Mouse (Mus musculus): ENCODE results near the gene Ect2l. TPM values are rescaled to one million over a fixed set of nuclear protein-coding genes. Genes with fewer than 3 reads are reported as not detected.

The Ect2l gene
- polyA plus RNA-seq, 1 experiment: not detected

DNA sequence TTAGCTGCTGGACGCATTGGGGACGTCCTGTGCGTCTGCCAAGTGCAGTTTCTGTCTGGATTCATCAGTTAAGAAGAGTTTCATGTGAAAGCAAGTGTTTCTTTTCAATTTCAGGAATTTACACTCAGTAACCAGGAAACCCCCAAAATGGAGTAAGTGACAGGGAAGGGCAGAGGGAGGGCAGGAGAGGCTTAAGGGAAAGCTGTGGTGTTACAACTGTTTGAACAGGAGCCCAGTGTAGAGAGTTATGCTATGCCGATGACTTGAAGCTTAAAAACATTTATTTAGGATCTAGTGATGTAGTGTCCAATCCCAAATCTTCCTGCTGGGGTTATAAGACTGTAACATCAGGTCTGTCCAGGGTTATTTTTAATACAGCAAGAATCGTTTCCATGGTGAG lies 3.4 kb upstream of the Ect2l start:
- H3K27ac ChIP-seq (ENCODE audit: insufficient read depth, low read depth, low read length): no peak overlapping the region
- H3K4me1 ChIP-seq (ENCODE audit: control insufficient read depth, insufficient read depth, low read length): 0 out of 2 replicates have a peak, but pooled peaks cover 2% of the 10 kb centered on the region
- no peak overlapping the region for H3K4me3 ChIP-seq (ENCODE audit: insufficient read depth, low read length)
- TF ChIP-seq CTCF (IDR thresholded peaks at IDR 0.05; ENCODE audit: low read depth, low read length) (no peak), POLR2A (IDR thresholded peaks at IDR 0.05; ENCODE audit: borderline replicate concordance, low read depth, low read length) (no peak)

GRCm38 (mm10) chr10:18213373-18213772 lies 2.7 kb upstream of the Ect2l start:
- Histone ChIP-seq H3K4me1 (ENCODE audit: control insufficient read depth, insufficient read depth, low read length) (0 out of 2 replicates have a peak, but pooled peaks cover 2% of the 10 kb centered on the region), H3K4me3 (ENCODE audit: insufficient read depth, low read length) (no peak overlapping the region), H3K27ac (ENCODE audit: insufficient read depth, low read depth, low read length) (no peak overlapping the region)
- no peak for TF ChIP-seq CTCF (IDR thresholded peaks at IDR 0.05; ENCODE audit: low read depth, low read length)
- TF ChIP-seq POLR2A (IDR thresholded peaks at IDR 0.05; ENCODE audit: borderline replicate concordance, low read depth, low read length): no peak

DNA sequence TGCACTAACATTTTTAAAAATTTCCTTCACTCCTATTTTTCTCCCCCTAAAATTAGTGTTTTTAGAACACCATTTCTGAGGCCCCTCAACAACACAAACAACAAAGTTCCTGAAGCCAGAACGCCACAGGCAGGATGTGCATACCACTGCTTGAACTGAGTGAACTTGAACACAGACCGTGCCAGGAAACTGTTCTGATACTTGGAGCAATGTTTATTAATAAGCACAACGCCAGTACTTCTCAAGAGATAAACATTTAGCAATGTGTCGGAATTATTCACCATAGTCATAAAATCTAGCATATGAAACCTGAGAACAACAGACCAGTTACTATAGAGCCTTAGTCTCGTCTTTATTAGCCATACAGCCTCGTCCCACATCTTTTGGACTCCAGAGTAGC lies 571 bp downstream of the Ect2l start:
- TF ChIP-seq CTCF (IDR thresholded peaks at IDR 0.05; ENCODE audit: low read depth, low read length) (no peak), POLR2A (IDR thresholded peaks at IDR 0.05; ENCODE audit: borderline replicate concordance, low read depth, low read length) (no peak)
- H3K4me3 ChIP-seq (ENCODE audit: insufficient read depth, low read length): no peak overlapping the region
- no peak overlapping the region for H3K27ac ChIP-seq (ENCODE audit: insufficient read depth, low read depth, low read length)
- H3K4me1 ChIP-seq (ENCODE audit: control insufficient read depth, insufficient read depth, low read length): 0 out of 2 replicates have a peak, but pooled peaks cover 2% of the 10 kb centered on the region

DNA sequence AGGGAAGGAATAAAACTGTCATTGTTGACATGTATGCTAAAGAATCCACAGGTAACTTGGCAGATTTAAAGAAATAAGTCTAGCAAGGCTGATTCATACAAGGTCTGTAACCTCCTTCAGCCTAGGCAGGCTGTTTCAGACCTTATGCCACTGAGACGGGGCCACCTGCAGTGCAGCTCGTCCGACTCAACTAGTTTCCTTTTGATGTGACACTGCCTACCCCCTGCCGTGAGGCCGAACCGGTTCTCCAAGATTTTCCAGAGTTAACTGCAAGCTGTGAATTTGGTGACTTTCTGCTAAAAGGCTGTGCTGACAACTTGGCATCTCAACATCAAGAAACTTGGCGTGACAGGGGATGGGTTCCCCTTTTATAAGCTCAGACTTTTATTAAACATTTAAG lies 6.6 kb downstream of the Ect2l start:
- no peaks in the 10 kb centered on the region for H3K4me1 ChIP-seq (ENCODE audit: control insufficient read depth, insufficient read depth, low read length)
- no peak for TF ChIP-seq CTCF (IDR thresholded peaks at IDR 0.05; ENCODE audit: low read depth, low read length)
- TF ChIP-seq POLR2A (IDR thresholded peaks at IDR 0.05; ENCODE audit: borderline replicate concordance, low read depth, low read length): no peak
- H3K27ac ChIP-seq (ENCODE audit: insufficient read depth, low read depth, low read length): no peak overlapping the region
- H3K4me3 ChIP-seq (ENCODE audit: insufficient read depth, low read length): no peak overlapping the region

DNA sequence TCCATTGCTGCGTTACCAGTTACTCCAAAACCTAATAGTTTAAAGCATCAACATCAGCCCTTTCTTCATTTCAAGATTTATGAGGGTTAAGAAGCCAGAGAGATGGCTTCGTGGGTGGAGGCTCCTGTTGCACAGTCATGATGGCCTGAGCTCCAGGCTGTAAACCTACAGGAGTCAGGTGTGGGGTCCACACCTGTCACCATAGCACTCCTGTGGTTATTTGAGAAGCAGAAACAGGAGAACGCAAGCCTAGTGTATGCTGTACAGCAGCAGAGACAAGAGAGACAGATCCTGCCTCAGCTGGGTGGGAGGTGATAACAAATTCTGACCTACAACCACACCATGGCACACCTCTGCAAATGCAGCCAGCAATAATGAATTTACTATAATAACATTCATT lies 8.3 kb downstream of the Ect2l start:
- Histone ChIP-seq H3K4me1 (ENCODE audit: control insufficient read depth, insufficient read depth, low read length) (no peaks in the 10 kb centered on the region), H3K27ac (ENCODE audit: insufficient read depth, low read depth, low read length) (no peak overlapping the region)
- no peak for TF ChIP-seq CTCF (IDR thresholded peaks at IDR 0.05; ENCODE audit: low read depth, low read length)
- no peak for TF ChIP-seq POLR2A (IDR thresholded peaks at IDR 0.05; ENCODE audit: borderline replicate concordance, low read depth, low read length)

GRCm38 (mm10) chr10:18200656-18201055 lies 10.0 kb downstream of the Ect2l start:
- TF ChIP-seq CTCF (IDR thresholded peaks at IDR 0.05; ENCODE audit: low read depth, low read length) (no peak), POLR2A (IDR thresholded peaks at IDR 0.05; ENCODE audit: borderline replicate concordance, low read depth, low read length) (no peak)
- Histone ChIP-seq H3K4me1 (ENCODE audit: control insufficient read depth, insufficient read depth, low read length) (no peaks in the 10 kb centered on the region), H3K4me3 (ENCODE audit: insufficient read depth, low read length) (no peak overlapping the region), H3K27ac (ENCODE audit: insufficient read depth, low read depth, low read length) (no peak overlapping the region)

More for the DNA sequence above, 8.3 kb downstream of the Ect2l start:
- H3K4me3 ChIP-seq (ENCODE audit: insufficient read depth, low read length): no peak overlapping the region

DNA sequence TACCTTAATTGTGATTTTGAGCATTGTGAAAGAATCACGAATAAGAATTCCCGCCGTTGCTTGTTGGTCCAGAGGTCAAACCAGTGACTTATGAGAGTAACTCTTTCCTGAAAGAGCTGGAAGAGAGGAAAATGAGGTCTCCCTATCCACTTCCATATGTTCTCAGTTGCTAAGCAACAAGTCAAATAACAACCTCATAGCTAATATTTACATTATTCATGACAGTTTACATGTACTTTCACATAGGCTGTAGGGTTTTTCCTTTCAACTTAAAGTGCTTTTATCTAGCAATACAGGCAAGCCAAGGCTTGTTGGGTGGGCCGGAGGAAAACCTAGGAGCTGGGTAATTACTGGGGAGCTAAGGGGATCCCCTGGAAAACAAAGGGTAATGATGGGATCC lies 10.8 kb downstream of the Ect2l start:
- Histone ChIP-seq H3K27ac (ENCODE audit: insufficient read depth, low read depth, low read length) (no peak overlapping the region), H3K4me3 (ENCODE audit: insufficient read depth, low read length) (no peak overlapping the region), H3K4me1 (ENCODE audit: control insufficient read depth, insufficient read depth, low read length) (no peaks in the 10 kb centered on the region)
- no peak for TF ChIP-seq POLR2A (IDR thresholded peaks at IDR 0.05; ENCODE audit: borderline replicate concordance, low read depth, low read length)
- TF ChIP-seq CTCF (IDR thresholded peaks at IDR 0.05; ENCODE audit: low read depth, low read length): no peak

DNA sequence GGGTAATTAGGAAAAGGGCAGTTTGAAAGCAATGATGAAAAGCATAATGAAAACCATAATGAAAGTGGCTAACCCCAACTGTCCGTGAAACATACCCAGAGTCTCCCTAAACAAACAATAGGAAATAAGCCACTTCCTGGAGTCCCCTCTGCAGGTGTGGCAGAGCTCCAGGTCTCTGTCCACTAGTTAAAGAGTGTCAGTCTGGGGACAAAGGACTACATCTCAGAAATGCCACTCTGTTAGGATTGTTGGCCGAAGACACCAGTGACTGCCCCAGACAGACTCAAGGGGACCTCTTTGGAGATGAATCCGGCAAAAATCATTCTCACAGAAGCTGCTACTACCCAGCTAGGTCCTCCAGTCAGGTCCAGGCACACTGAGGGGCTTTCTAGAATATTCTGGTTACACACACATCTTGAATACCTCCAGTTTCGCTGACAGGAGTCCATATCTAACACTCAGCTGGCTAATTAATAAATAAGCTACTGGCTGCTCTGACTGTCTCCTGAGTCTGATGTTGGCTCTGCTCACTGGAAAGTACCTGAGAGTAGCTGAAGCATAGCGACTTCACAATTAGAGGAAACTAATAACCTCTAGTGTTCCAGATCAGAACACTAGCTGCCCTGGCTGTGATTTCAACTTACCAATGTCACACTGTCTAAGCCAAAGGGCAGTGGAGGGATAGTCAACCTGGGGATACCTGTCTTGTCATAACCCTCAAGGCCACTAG lies 12.2 kb downstream of the Ect2l start:
- H3K4me3 ChIP-seq (ENCODE audit: insufficient read depth, low read length): no peak overlapping the region
- TF ChIP-seq POLR2A (IDR thresholded peaks at IDR 0.05; ENCODE audit: borderline replicate concordance, low read depth, low read length): no peak
- TF ChIP-seq CTCF (IDR thresholded peaks at IDR 0.05; ENCODE audit: low read depth, low read length): no peak
- no peaks in the 10 kb centered on the region for H3K4me1 ChIP-seq (ENCODE audit: control insufficient read depth, insufficient read depth, low read length)
- H3K27ac ChIP-seq (ENCODE audit: insufficient read depth, low read depth, low read length): no peak overlapping the region

- Histone ChIP-seq H3K4me3 (ENCODE audit: insufficient read depth, low read length) (peak overlapping the region; percentile 49), H3K27ac (ENCODE audit: insufficient read depth, low read depth, low read length) (no peak overlapping the region), H3K4me1 (ENCODE audit: control insufficient read depth, insufficient read depth, low read length) (no peaks in the 10 kb centered on the region)
- TF ChIP-seq POLR2A (IDR thresholded peaks at IDR 0.05; ENCODE audit: borderline replicate concordance, low read depth, low read length) (no peak), CTCF (IDR thresholded peaks at IDR 0.05; ENCODE audit: low read depth, low read length) (no peak)
Observed at GRCm38 (mm10) chr10:18197206-18197979, 13.3 kb downstream of the Ect2l start.

DNA sequence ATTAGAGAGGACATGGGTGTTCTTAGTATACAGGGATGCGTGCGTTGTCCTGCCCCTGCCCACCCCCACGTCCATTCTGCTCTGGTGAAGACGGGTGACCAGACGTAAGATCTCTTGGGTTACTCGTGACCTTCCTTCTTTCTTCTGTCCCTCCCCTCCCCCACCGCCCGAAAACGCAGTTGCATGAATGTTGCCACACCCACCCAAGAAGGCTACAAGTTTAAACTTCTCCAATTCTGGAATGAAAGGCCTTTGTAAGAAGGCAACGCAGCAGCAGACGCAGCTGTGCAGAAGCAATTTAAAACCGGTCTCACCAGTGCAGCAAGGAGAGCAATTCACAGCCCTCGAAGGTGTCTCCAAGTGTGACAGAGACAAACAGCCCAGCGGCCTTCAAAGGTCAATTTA lies 16.0 kb downstream of the Ect2l start:
- TF ChIP-seq CTCF (IDR thresholded peaks at IDR 0.05; ENCODE audit: low read depth, low read length) (no peak), POLR2A (IDR thresholded peaks at IDR 0.05; ENCODE audit: borderline replicate concordance, low read depth, low read length) (no peak)
- Histone ChIP-seq H3K4me3 (ENCODE audit: insufficient read depth, low read length) (no peak overlapping the region), H3K27ac (ENCODE audit: insufficient read depth, low read depth, low read length) (no peak overlapping the region), H3K4me1 (ENCODE audit: control insufficient read depth, insufficient read depth, low read length) (no peaks in the 10 kb centered on the region)
